Mouse (Mus musculus): ENCODE measurements at regions not wholly inside any gene's neighbourhood (a gene's known extent, or its start where the extent isn't known, plus 50 kb on each side); places are given as distances from the start of the nearest gene placed in this dataset.

GRCm38 (mm10) chr13:114523116-114523515 is 64.4 kb upstream of the Fst start:
- Histone ChIP-seq H3K27ac (no peak overlapping the region), H3K27me3 (no peaks in the 10 kb centered on the region), H3K9ac (no peak overlapping the region), H3K4me3 (replicated peaks) (no peak overlapping the region), H3K4me2 (no peak overlapping the region), H3K9me3 (replicated peaks) (no peaks in the 10 kb centered on the region), H3K4me1 (no peaks in the 10 kb centered on the region), H3K36me3 (no peaks in the 10 kb centered on the region)
- no peak; the same call in 1 of the 2 replicates for ATAC-seq (replicated peaks; ENCODE audit: low FRiP score)
- WGBS: 23% methylated on average over 3 of the region's 3 CpGs

DNA sequence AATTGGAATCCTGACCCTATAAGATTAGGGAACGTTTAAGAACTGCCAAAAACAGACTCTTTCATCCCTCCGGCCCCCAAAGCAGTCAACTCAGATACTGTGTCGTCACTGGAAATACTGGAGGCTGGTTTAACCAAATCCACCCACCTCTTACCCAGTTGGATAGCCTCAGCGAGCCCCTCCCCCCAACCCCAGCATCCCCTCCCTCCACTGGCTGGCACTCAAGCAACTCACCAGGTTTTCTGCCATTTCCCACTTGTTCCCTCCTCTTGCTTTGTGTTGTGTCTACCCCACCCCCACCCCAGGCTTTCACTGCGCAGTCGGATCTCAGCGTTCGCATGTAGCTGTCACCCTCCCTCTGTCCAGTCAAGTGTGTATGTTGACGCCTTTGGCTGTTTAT is 68.1 kb upstream of the Fst start:
- no peaks in the 10 kb centered on the region for H3K27me3 ChIP-seq
- ATAC-seq (replicated peaks; ENCODE audit: low FRiP score): no peak

DNA sequence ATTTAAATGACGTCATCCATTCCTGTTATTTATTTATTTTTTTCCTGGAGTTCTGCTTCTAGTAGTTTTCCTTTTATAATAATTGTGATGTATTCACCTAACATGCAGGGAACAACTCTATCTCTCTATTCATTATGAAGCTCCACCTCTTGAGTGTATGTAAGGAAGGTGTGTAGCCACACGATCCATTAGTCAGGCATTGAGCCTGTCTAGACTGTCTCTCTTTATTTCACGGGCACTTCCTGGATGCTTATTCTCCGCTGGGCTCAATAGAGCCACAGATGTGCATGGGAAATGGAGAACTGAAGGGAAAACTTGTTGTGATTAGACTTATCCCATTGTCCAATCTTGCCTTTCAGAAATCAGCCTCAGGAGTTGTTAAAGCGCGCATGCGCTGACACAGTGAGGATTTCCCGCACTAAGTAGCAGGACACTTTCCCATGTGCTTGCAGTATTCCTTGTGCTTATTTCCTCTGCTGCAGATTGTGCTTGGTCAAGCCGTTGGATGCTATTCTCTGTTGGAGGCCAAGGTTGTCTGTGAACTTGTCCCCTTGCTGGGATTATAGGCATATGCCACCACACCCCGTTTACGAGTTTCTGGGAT is 71.5 kb upstream of the Fst start:
- ATAC-seq (replicated peaks; ENCODE audit: low FRiP score): no peak
- no peak overlapping the region for H3K9ac ChIP-seq
- WGBS: 90% methylated on average over 11 of the region's 11 CpGs
- H3K9me3 ChIP-seq (replicated peaks): no peaks in the 10 kb centered on the region
- H3K4me1 ChIP-seq: no peaks in the 10 kb centered on the region
- no peaks in the 10 kb centered on the region for H3K36me3 ChIP-seq
- H3K4me3 ChIP-seq (replicated peaks): no peak overlapping the region
- no peaks in the 10 kb centered on the region for H3K27me3 ChIP-seq
- no peak overlapping the region for H3K4me2 ChIP-seq
- no peak overlapping the region for H3K27ac ChIP-seq

More for the DNA sequence above, 68.1 kb upstream of the Fst start:
- no peak overlapping the region for H3K4me2 ChIP-seq
- H3K36me3 ChIP-seq: no peaks in the 10 kb centered on the region
- H3K27ac ChIP-seq: no peak overlapping the region
- H3K9ac ChIP-seq: no peak overlapping the region
- 45% methylated on average over 9 of the region's 9 CpGs for WGBS
- no peak overlapping the region for H3K4me3 ChIP-seq (replicated peaks)
- H3K4me1 ChIP-seq: no peaks in the 10 kb centered on the region
- no peaks in the 10 kb centered on the region for H3K9me3 ChIP-seq (replicated peaks)

- ATAC-seq (replicated peaks; ENCODE audit: low FRiP score): no peak
- no peaks in the 10 kb centered on the region for H3K36me3 ChIP-seq
- H3K27me3 ChIP-seq: no peaks in the 10 kb centered on the region
- no peak overlapping the region for H3K27ac ChIP-seq
- no peak overlapping the region for H3K4me2 ChIP-seq
- WGBS: 78% methylated on average over 5 of the region's 5 CpGs
- no peaks in the 10 kb centered on the region for H3K4me1 ChIP-seq
- H3K9me3 ChIP-seq (replicated peaks): no peaks in the 10 kb centered on the region
- H3K9ac ChIP-seq: no peak overlapping the region
- H3K4me3 ChIP-seq (replicated peaks): no peak overlapping the region
These were observed 73.0 kb upstream of the Fst start for GRCm38 (mm10) chr13:114531780-114532179.

GRCm38 (mm10) chr13:114532393-114533097 is 73.8 kb upstream of the Fst start:
- no peaks in the 10 kb centered on the region for H3K36me3 ChIP-seq
- no peaks in the 10 kb centered on the region for H3K4me1 ChIP-seq
- H3K27ac ChIP-seq: no peak overlapping the region
- no peak overlapping the region for H3K9ac ChIP-seq
- H3K4me2 ChIP-seq: no peak overlapping the region
- H3K9me3 ChIP-seq (replicated peaks): no peaks in the 10 kb centered on the region
- H3K4me3 ChIP-seq (replicated peaks): no peak overlapping the region
- no peak for ATAC-seq (replicated peaks; ENCODE audit: low FRiP score)
- WGBS: 83% methylated on average over 8 of the region's 8 CpGs
- H3K27me3 ChIP-seq: no peaks in the 10 kb centered on the region

DNA sequence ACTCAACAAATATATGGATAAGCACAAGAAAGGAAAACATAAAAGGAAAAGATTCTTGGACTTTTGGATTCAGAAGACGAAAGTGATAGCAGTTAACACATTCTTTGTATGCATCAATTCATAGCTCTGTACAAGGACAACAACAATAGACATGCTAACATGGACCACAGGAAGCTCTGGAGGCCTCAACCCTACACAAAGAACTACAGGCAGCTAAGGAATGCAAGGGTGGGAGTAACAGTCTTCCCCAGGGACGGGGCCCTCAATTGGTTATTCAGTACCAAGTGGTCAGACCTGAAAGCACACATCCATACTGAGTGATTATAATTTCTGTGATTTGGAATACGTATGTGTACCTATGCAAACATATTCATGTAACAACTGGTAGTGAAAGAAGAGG is 75.8 kb upstream of the Fst start:
- Histone ChIP-seq H3K27ac (no peak overlapping the region), H3K9ac (no peak overlapping the region), H3K27me3 (no peaks in the 10 kb centered on the region), H3K4me2 (no peak overlapping the region), H3K36me3 (no peaks in the 10 kb centered on the region), H3K4me1 (no peaks in the 10 kb centered on the region), H3K9me3 (replicated peaks) (no peaks in the 10 kb centered on the region), H3K4me3 (replicated peaks) (no peak overlapping the region)
- ATAC-seq (replicated peaks; ENCODE audit: low FRiP score): no peak
- WGBS: 71% methylated on average over 3 of the region's 3 CpGs

DNA sequence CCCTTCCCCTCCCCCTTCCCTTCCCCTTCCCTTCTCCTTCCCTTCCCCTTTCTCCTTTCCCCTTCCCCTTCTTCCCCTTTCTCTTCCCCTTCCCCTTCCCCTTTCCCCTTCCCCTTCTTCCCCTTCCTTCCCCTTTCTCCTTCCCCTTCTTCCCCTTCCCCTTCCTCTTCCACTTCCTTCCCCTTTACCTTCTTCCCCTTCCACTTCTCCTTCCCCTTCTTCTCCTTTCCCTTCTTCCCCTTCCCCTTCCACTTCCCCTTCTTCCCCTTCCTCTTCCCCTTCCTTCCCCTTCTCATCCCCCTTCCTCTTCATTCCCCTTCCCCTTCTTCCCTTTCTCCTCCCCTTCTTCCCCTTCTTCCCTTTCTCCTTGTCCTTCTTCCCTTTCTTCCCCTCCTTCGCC is 77.0 kb upstream of the Fst start:
- Histone ChIP-seq H3K9ac (no peak overlapping the region), H3K36me3 (no peaks in the 10 kb centered on the region), H3K4me3 (replicated peaks) (no peak overlapping the region), H3K4me1 (no peaks in the 10 kb centered on the region), H3K4me2 (no peak overlapping the region), H3K27me3 (no peaks in the 10 kb centered on the region), H3K27ac (no peak overlapping the region), H3K9me3 (replicated peaks) (no peaks in the 10 kb centered on the region)
- WGBS: 82% methylated on average over 1 of the region's 1 CpGs
- no peak for ATAC-seq (replicated peaks; ENCODE audit: low FRiP score)

DNA sequence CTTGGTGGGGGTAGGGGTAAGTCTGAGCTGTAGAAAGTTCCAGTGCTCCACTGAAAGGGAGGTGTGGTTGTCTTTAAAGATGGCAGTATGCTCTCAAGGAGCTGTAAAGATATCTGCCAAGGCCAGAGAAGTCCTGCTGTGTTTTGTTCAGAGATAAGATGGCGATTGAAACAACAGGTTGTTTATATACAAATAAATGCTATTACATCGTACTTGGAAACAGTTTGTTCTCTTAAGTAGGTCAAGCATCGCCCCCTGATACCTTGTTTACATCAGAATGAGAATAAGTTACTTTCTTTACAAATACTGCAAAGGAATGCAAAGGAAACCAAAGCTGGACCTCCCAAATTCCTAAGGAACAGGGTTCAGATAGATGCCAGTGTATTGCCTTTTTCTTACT is 113.0 kb upstream of the Fst start:
- no peak overlapping the region for H3K9ac ChIP-seq
- H3K27me3 ChIP-seq: no peaks in the 10 kb centered on the region
- no peaks in the 10 kb centered on the region for H3K4me1 ChIP-seq
- ATAC-seq (replicated peaks; ENCODE audit: low FRiP score): no peak
- no peaks in the 10 kb centered on the region for H3K36me3 ChIP-seq
- no peaks in the 10 kb centered on the region for H3K9me3 ChIP-seq (replicated peaks)
- no peak overlapping the region for H3K27ac ChIP-seq
- WGBS: 82% methylated on average over 3 of the region's 3 CpGs
- H3K4me2 ChIP-seq: no peak overlapping the region
- H3K4me3 ChIP-seq (replicated peaks): no peak overlapping the region

- no peaks in the 10 kb centered on the region for H3K4me1 ChIP-seq
These were observed 125.8 kb upstream of the Fst start for GRCm38 (mm10) chr13:114584566-114584965.

DNA sequence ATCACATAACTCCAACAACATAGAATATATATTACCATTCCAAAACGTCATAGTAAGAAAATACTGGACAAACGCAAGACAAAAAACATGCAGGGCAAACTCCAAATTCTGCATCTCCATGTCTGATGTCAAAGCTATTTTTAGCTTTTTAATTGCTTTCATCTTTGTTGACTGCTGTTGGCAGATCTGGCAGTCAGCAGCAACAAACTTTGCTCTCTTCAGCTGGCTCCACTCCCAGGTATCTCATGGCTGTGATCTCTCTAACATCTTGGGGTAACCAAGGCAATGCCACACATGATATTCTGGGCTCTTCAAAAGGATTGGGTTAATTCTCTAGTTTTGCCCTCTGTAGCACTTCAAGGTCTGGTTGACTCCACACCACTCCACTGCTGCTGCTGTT is 128.9 kb upstream of the Fst start:
- 83% methylated on average over 2 of the region's 2 CpGs for WGBS
- Histone ChIP-seq H3K4me2 (no peak overlapping the region), H3K27ac (no peak overlapping the region), H3K4me3 (replicated peaks) (no peak overlapping the region), H3K9me3 (replicated peaks) (no peaks in the 10 kb centered on the region), H3K27me3 (no peaks in the 10 kb centered on the region), H3K36me3 (no peaks in the 10 kb centered on the region), H3K9ac (no peak overlapping the region), H3K4me1 (no peaks in the 10 kb centered on the region)
- ATAC-seq (replicated peaks; ENCODE audit: low FRiP score): no peak

More at GRCm38 (mm10) chr13:114584566-114584965, 125.8 kb upstream of the Fst start:
- no peak overlapping the region for H3K27ac ChIP-seq
- H3K4me3 ChIP-seq (replicated peaks): no peak overlapping the region
- no peak overlapping the region for H3K9ac ChIP-seq
- no peaks in the 10 kb centered on the region for H3K27me3 ChIP-seq
- 70% methylated on average over 7 of the region's 7 CpGs for WGBS
- H3K9me3 ChIP-seq (replicated peaks): no peaks in the 10 kb centered on the region
- no peaks in the 10 kb centered on the region for H3K36me3 ChIP-seq
- H3K4me2 ChIP-seq: no peak overlapping the region
- ATAC-seq (replicated peaks; ENCODE audit: low FRiP score): no peak

DNA sequence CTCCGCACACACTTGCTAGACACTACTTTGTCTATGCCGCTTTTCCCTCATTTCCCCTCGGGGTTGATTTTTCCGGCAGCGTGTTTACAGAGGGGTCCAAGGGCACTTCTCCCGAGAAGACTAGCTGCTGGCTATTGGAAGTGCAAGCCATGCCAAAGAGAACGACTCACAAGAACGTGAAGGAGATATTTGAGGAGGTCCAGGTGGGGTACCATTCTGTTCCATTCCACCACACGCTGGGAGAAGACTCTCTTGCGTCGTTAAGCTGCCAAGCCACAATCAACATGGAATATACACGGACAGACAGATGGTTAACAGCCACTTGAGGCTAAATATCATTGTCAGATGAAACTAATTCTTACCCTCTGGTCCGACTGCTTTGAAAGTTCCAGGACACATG is 144.6 kb upstream of the Fst start:
- no peak for ATAC-seq (replicated peaks; ENCODE audit: low FRiP score)
- no peaks in the 10 kb centered on the region for H3K27me3 ChIP-seq
- no peak overlapping the region for H3K4me3 ChIP-seq (replicated peaks)
- H3K27ac ChIP-seq: no peak overlapping the region
- no peak overlapping the region for H3K4me2 ChIP-seq
- H3K36me3 ChIP-seq: no peaks in the 10 kb centered on the region
- 77% methylated on average over 13 of the region's 13 CpGs for WGBS
- H3K9me3 ChIP-seq (replicated peaks): no peaks in the 10 kb centered on the region
- no peak overlapping the region for H3K9ac ChIP-seq
- no peaks in the 10 kb centered on the region for H3K4me1 ChIP-seq

GRCm38 (mm10) chr13:114604037-114604694 is 145.4 kb upstream of the Fst start:
- no peaks in the 10 kb centered on the region for H3K4me1 ChIP-seq
- no peak overlapping the region for H3K4me3 ChIP-seq (replicated peaks)
- ATAC-seq (replicated peaks; ENCODE audit: low FRiP score): no peak
- WGBS: 74% methylated on average over 11 of the region's 11 CpGs
- no peaks in the 10 kb centered on the region for H3K36me3 ChIP-seq
- H3K27ac ChIP-seq: no peak overlapping the region
- no peak overlapping the region for H3K9ac ChIP-seq
- no peak overlapping the region for H3K4me2 ChIP-seq
- no peaks in the 10 kb centered on the region for H3K27me3 ChIP-seq
- H3K9me3 ChIP-seq (replicated peaks): no peaks in the 10 kb centered on the region

All from kidney, embryonic 15.5 days (tissue).